Mouse (Mus musculus) cerebellum, adult 2 months (tissue): Measurements from ENCODE around the gene Upb1. TPM values are rescaled to one million over a fixed set of nuclear protein-coding genes. Genes with fewer than 3 reads are reported as not detected.

Experiments used
- DNase-seq, 2 experiments: peaks; one replicate each; pipeline ENCODE4 v3.0.0; 2021
- H3K27ac ChIP-seq: fragments of 200-500 bp; 2 replicates; pipeline ENCODE4 v1.5.1; 2012; ENCODE audit warnings: low read length, control low read depth, inconsistent platforms; ENCODE audit not compliant: insufficient read depth
- H3K27me3 ChIP-seq: fragments of 200-500 bp; 2 replicates; pipeline ENCODE4 v1.6.1; 2012; ENCODE audit warnings: inconsistent platforms, mild to moderate bottlenecking, low read length, moderate library complexity; ENCODE audit not compliant: control insufficient read depth, insufficient read depth
- H3K4me1 ChIP-seq: fragments of 200-500 bp; 2 replicates; pipeline ENCODE4 v1.6.1; 2011; ENCODE audit warnings: low read length; ENCODE audit not compliant: control insufficient read depth, insufficient read depth
- H3K4me3 ChIP-seq: fragments of 200-500 bp; replicated peaks from 2 replicates; pipeline ENCODE3; 2011; ENCODE audit warnings: mild to moderate bottlenecking, low read depth, low read length, control low read depth; ENCODE audit not compliant: insufficient read depth
- CTCF ChIP-seq: fragments of 200-500 bp; IDR thresholded peaks from 2 replicates; pipeline ENCODE4 v1.5.1; 2011; ENCODE audit warnings: low read depth, mild to moderate bottlenecking, control low read depth, low read length, moderate library complexity, borderline replicate concordance; ENCODE audit not compliant: insufficient read depth
- POLR2A ChIP-seq: fragments of 200-500 bp; IDR thresholded peaks from 2 replicates; pipeline ENCODE4 v1.6.1; 2011; ENCODE audit warnings: low read length, control low read depth, borderline replicate concordance; ENCODE audit not compliant: insufficient read depth
- WGBS: fragments of 180-500 bp; shearing (Covaris S2); methylation state at CpG from one replicate; pipeline ENCODE4 v1.1.7; 2018; 5-methylcytosine and 5-hydroxymethylcytosine counted together
- polyA plus RNA-seq: library from polyadenylated mRNA; depleted of rRNA; stranded (reverse); fragments of >200 nt; gene quantifications from 2 replicates; pipeline ENCODE4 v1.2.3, GENCODE M21; 2012

Gene Upb1
- polyA plus RNA-seq, 1 experiment: 0.20 TPM

GRCm38 (mm10) chr10:75429522-75430146, 28.7 kb downstream of the Upb1 start:
- no peaks in the 10 kb centered on the region for H3K4me1 ChIP-seq
- peak in 1 of 2 experiments; percentile 37 for DNase-seq
- no peaks in the 10 kb centered on the region for H3K27me3 ChIP-seq
- no peak for TF ChIP-seq CTCF
- TF ChIP-seq POLR2A: no peak
- WGBS: 58% methylated on average over 7 of the region's 7 CpGs
- no peak overlapping the region for H3K27ac ChIP-seq
- H3K4me3 ChIP-seq: no peak overlapping the region

GRCm38 (mm10) chr10:75430147-75430537, 29.2 kb downstream of the Upb1 start:
- TF ChIP-seq CTCF (no peak), POLR2A (no peak)
- no peaks in the 10 kb centered on the region for H3K4me1 ChIP-seq
- DNase-seq: no peak
- no peak overlapping the region for H3K27ac ChIP-seq
- no peaks in the 10 kb centered on the region for H3K27me3 ChIP-seq
- WGBS: 81% methylated on average over 5 of the region's 5 CpGs
- H3K4me3 ChIP-seq: no peak overlapping the region

GRCm38 (mm10) chr10:75430633-75431032, 29.7 kb downstream of the Upb1 start:
- no peak for DNase-seq
- Histone ChIP-seq H3K4me1 (no peaks in the 10 kb centered on the region), H3K4me3 (no peak overlapping the region), H3K27ac (no peak overlapping the region), H3K27me3 (no peaks in the 10 kb centered on the region)
- 96% methylated on average over 6 of the region's 6 CpGs for WGBS
- no peak for TF ChIP-seq POLR2A
- no peak for TF ChIP-seq CTCF

GRCm38 (mm10) chr10:75436604-75437217, 35.8 kb downstream of the Upb1 start:
- Histone ChIP-seq H3K27me3 (no peaks in the 10 kb centered on the region), H3K4me1 (no peaks in the 10 kb centered on the region), H3K4me3 (no peak overlapping the region), H3K27ac (no peak overlapping the region)
- peak; percentile 74 to 79 for DNase-seq
- WGBS: 11% methylated on average over 3 of the region's 3 CpGs
- TF ChIP-seq CTCF (peak; percentile 91), POLR2A (no peak)

- Histone ChIP-seq H3K27me3 (no peaks in the 10 kb centered on the region), H3K4me1 (no peaks in the 10 kb centered on the region), H3K27ac (no peak overlapping the region), H3K4me3 (no peak overlapping the region)
- DNase-seq: no peak
- WGBS: 88% methylated on average over 1 of the region's 1 CpGs
- TF ChIP-seq CTCF (no peak), POLR2A (no peak)
These were observed 36.4 kb downstream of the Upb1 start for GRCm38 (mm10) chr10:75437284-75437683.

- no peak for TF ChIP-seq POLR2A
- no peak for TF ChIP-seq CTCF
- no peaks in the 10 kb centered on the region for H3K27me3 ChIP-seq
- H3K4me1 ChIP-seq: no peaks in the 10 kb centered on the region
- 47% methylated on average over 13 of the region's 13 CpGs for WGBS
- no peak overlapping the region for H3K27ac ChIP-seq
- DNase-seq: peak in 1 of 2 experiments; percentile 19
- no peak overlapping the region for H3K4me3 ChIP-seq
These were observed 37.4 kb downstream of the Upb1 start for GRCm38 (mm10) chr10:75438132-75438810.

- no peaks in the 10 kb centered on the region; the same call in 1 of the 2 replicates for H3K4me1 ChIP-seq
- TF ChIP-seq POLR2A (no peak), CTCF (peak; percentile 80)
- H3K4me3 ChIP-seq: no peak overlapping the region
- WGBS: 24% methylated on average over 7 of the region's 7 CpGs
- no peaks in the 10 kb centered on the region for H3K27me3 ChIP-seq
- peak; percentile 30 to 43 for DNase-seq
- no peak overlapping the region for H3K27ac ChIP-seq
These were observed 38.4 kb downstream of the Upb1 start for GRCm38 (mm10) chr10:75439211-75439811.
